Mouse (Mus musculus) forebrain, embryonic 11.5 days (tissue): Measurements from ENCODE around the gene Krtap28-13. TPM values are rescaled to one million over a fixed set of nuclear protein-coding genes. Genes with fewer than 3 reads are reported as not detected.
A peak's percentile ranks its signal among the peaks of the same experiment; 100 is the strongest.

Experiments used
- ATAC-seq: fragments of 200-750 bp; cut with Nextera tagmentation; replicated peaks from 2 replicates; pipeline ENCODE4 v1.8.0; 2017; ENCODE audit warnings: moderate TSS enrichment; ENCODE audit not compliant: low FRiP score
- DNase-seq: peaks from one replicate; pipeline ENCODE4 v3.0.0-alpha.2; 2017; ENCODE audit warnings: low spot score
- H3K27ac ChIP-seq: fragments of 300-500 bp; sonication (generic); 2 replicates; pipeline ENCODE4 v1.5.1; 2014; ENCODE audit warnings: low read depth, low read length
- H3K27me3 ChIP-seq: fragments of 300-500 bp; sonication (generic); 2 replicates; pipeline ENCODE4 v1.6.1; 2014; ENCODE audit warnings: mild to moderate bottlenecking, low read length, mixed read lengths; ENCODE audit not compliant: control insufficient read depth, insufficient read depth
- H3K36me3 ChIP-seq: fragments of 300-500 bp; sonication (generic); 2 replicates; pipeline ENCODE4 v1.6.1; 2014; ENCODE audit warnings: mild to moderate bottlenecking, low read length, moderate library complexity, mixed read lengths; ENCODE audit not compliant: control insufficient read depth, insufficient read depth
- H3K4me1 ChIP-seq: fragments of 300-500 bp; sonication (generic); replicated peaks from 2 replicates; pipeline ENCODE4 v1.6.1; 2014; ENCODE audit warnings: low read length, mixed read lengths; ENCODE audit not compliant: control insufficient read depth, insufficient read depth
- H3K4me2 ChIP-seq: fragments of 300-500 bp; sonication (generic); 2 replicates; pipeline ENCODE4 v1.6.1; 2014; ENCODE audit warnings: low read depth, mild to moderate bottlenecking, low read length, moderate library complexity, mixed read lengths; ENCODE audit not compliant: severe bottlenecking
- H3K4me3 ChIP-seq: fragments of 300-500 bp; sonication (generic); 2 replicates; pipeline ENCODE4 v1.5.1; 2014; ENCODE audit warnings: low read depth, low read length
- H3K9ac ChIP-seq: fragments of 300-500 bp; sonication (generic); 2 replicates; pipeline ENCODE4 v1.6.1; 2014; ENCODE audit warnings: low read length
- H3K9me3 ChIP-seq: fragments of 300-500 bp; sonication (generic); 2 replicates; pipeline ENCODE4 v1.6.1; 2016; ENCODE audit warnings: low read length, mixed read lengths; ENCODE audit not compliant: control insufficient read depth
- WGBS: fragments of 180-500 bp; shearing (Covaris S2); extraction: QIAGEN DNeasy Blood & Tissue Kit; methylation state at CpG from one replicate; pipeline ENCODE4 v1.1.7; 2014; 5-methylcytosine and 5-hydroxymethylcytosine counted together
- polyA plus RNA-seq: library from polyadenylated mRNA; unstranded; fragments of >200 nt; fragmentation: Nextera tagmentation; extraction: Ambion mirVana; gene quantifications from 2 replicates; pipeline ENCODE4 v1.2.1, GENCODE M21; 2014

Krtap28-13 gene
- polyA plus RNA-seq, 1 experiment from 2014 or later, result not detected

DNA sequence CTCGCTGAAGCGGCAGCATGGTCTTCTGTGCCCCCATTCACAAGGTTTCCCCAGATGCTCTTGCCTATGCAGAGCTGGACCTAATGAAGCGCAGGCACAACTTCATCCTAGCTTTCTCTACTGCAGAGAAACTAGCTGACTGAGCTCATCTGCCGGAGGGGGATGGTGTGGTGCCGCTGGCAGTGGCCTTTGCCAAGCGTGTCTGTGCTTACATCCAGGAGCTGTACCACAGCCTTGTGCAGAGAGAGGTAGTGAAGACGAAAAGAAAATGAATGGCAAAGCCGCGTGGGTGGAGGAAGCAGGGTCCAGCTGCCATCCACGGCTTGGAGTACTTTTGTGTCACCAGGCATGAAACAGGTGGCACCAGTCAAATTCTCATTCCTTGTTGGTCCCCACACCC, 6.5 kb downstream of the Krtap28-13 start:
- no peaks in the 10 kb centered on the region for H3K27me3 ChIP-seq
- H3K27ac ChIP-seq, result no peak overlapping the region
- no peak for DNase-seq
- WGBS, result 89% methylated on average over 10 of the region's 10 CpGs
- no peaks in the 10 kb centered on the region for H3K36me3 ChIP-seq
- H3K4me3 ChIP-seq, result no peak overlapping the region
- no peaks in the 10 kb centered on the region for H3K9me3 ChIP-seq
- H3K4me1 ChIP-seq, result no peaks in the 10 kb centered on the region
- no peak for ATAC-seq
- H3K4me2 ChIP-seq, result no peak overlapping the region
- no peak overlapping the region for H3K9ac ChIP-seq

DNA sequence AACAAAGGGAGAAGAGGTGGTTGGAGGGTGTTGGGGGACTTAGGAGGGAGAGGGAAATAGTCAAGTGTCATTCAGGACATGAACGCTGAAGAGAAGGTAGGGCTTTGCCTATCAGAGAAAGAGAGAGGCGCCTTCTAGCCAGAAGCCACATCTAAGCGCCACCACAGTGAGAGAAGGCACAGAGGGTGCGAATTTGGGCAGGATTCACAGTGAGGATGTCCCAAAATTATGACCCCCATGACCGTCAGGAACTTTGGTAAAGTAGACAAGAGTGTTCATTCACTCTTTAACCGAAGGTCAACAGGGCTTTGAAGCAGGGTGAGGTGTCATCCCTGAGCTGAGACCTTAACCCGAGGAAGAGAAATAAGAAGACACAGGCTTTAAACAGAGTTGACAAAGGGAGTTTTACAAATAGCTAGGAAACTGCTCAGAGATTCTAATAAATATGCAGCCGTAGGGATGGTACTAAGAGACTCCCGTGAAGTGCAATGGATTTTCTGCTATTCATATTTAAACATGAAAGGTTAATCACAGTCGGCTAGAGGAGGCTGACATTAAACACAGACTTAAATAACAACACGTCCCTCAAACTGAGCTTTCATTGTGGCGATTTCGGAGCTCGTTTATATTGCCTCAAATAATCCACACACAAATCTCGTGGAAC, 14.9 kb downstream of the Krtap28-13 start:
- Histone ChIP-seq H3K27ac (no peak overlapping the region), H3K36me3 (no peaks in the 10 kb centered on the region), H3K4me3 (no peak overlapping the region), H3K9me3 (no peaks in the 10 kb centered on the region), H3K9ac (no peak overlapping the region), H3K4me1 (no peaks in the 10 kb centered on the region; the same call in 1 of the 2 replicates), H3K4me2 (peak overlapping the region; percentile 32; the same call in 1 of the 2 replicates), H3K27me3 (no peaks in the 10 kb centered on the region)
- ATAC-seq (peak; percentile 36; the same call in 1 of the 2 replicates), DNase-seq (no peak)
- WGBS, result 40% methylated on average over 15 of the region's 15 CpGs

DNA sequence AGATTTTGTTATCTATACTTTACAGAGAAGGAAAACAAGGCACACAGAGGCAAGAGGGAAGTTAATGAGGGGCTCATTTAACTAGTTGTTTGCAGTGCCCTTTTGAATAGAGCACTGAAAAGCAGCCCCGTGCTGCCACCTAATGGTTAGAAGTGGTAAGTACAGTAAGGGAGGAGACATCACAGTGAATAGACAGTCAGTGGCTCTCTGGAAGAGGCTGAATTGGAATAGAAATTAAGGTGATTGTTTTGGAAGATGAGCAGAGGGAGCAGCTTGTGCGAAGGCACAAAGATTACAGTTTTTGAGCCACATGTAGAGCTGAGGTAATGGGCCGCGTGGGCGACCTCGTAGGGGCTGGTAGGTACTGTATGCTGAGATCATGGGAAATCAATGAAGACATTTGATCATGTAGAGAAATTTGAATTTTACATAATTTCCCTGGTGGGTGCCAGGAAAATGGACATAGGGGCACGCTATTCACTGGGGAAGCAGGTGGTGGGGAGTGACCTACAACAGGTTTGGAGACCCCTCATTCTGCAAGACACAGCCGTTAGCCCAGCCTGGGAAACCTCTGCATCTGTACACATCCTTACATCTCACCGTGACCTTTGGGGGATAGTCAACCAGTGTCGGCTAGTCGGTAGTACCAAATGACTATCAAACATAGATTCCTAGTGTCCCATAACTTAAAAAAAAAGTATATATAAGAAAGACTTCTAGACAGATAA, 15.6 kb downstream of the Krtap28-13 start:
- no peaks in the 10 kb centered on the region for H3K36me3 ChIP-seq
- 46% methylated on average over 11 of the region's 11 CpGs for WGBS
- no peaks in the 10 kb centered on the region for H3K9me3 ChIP-seq
- no peaks in the 10 kb centered on the region; the same call in 1 of the 2 replicates for H3K4me1 ChIP-seq
- H3K27ac ChIP-seq, result no peak overlapping the region
- no peak overlapping the region for H3K9ac ChIP-seq
- H3K4me2 ChIP-seq, result peak overlapping the region; percentile 32; the same call in 1 of the 2 replicates
- ATAC-seq, result peak; percentile 86
- no peak overlapping the region for H3K4me3 ChIP-seq
- no peaks in the 10 kb centered on the region for H3K27me3 ChIP-seq
- peak; percentile 65 for DNase-seq

DNA sequence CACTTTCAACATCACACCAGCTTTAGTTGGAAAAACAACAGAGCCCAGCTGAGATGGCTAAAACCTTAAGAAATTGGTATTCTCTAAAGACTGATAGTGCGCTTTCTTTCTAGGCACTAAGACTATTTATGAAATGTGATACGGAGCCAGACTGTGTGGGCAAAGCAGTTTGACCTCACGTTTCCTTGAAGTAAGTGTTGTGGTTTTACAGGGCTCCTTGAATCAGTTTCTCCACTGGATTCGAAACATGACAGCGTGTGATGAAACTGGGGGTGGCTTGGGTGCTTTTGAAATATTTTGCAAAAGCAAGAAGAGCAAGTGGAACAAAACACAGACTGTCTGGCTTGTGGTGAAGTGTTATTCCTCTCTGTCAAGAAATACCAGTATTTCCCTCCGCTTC, 16.3 kb downstream of the Krtap28-13 start:
- Histone ChIP-seq H3K4me2 (no peak overlapping the region), H3K36me3 (no peaks in the 10 kb centered on the region), H3K9ac (no peak overlapping the region), H3K27me3 (no peaks in the 10 kb centered on the region), H3K27ac (no peak overlapping the region), H3K9me3 (no peaks in the 10 kb centered on the region), H3K4me3 (no peak overlapping the region), H3K4me1 (no peaks in the 10 kb centered on the region; the same call in 1 of the 2 replicates)
- 89% methylated on average over 6 of the region's 6 CpGs for WGBS
- no peak for DNase-seq
- ATAC-seq, result no peak

DNA sequence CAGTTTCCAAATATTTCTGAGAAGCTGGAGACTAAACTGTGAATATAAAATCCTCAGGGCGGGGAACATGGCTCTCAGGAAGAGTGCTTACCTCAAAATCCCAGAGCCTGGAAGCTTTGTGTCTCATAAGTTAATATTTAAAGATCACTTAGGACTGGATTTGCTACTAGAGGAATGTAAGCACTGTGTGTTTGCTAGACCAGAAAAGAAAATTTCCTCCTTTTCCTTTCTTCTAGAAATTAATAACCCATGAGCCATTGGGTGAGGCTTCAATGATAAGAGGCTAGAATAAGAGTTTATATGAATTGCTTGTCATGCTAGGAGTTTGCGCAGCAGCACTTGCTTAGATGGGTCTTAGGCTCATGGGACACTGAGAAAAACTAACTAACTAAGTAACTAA, 24.1 kb downstream of the Krtap28-13 start:
- WGBS, result 85% methylated on average over 2 of the region's 2 CpGs
- no peak for DNase-seq
- Histone ChIP-seq H3K27ac (no peak overlapping the region), H3K4me2 (no peak overlapping the region), H3K36me3 (no peaks in the 10 kb centered on the region), H3K9me3 (no peaks in the 10 kb centered on the region), H3K9ac (no peak overlapping the region), H3K4me1 (no peaks in the 10 kb centered on the region), H3K27me3 (no peaks in the 10 kb centered on the region), H3K4me3 (no peak overlapping the region)
- no peak for ATAC-seq

DNA sequence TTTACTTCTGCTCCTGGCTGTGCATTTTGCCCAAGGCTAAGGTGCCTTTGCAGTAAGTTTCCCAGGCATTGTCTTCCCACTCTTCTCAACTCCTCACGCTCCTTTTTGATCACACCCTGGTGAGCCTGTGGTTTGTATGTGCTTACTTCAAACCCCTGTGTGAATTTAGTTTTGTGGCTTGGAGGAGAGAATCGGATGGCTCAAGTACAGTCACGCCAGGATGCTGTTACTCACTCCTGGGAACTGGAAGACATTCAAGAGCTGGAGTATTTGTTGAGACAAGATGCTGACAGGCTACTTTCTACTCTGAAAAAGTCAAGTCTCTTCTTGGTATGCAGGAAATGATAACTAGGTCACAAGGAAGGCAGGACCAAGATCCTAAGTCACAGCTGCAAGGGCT, 30.5 kb downstream of the Krtap28-13 start:
- WGBS, result 72% methylated on average over 3 of the region's 3 CpGs
- Histone ChIP-seq H3K4me2 (no peak overlapping the region), H3K4me3 (no peak overlapping the region), H3K4me1 (no peaks in the 10 kb centered on the region), H3K27ac (no peak overlapping the region), H3K9me3 (no peaks in the 10 kb centered on the region), H3K9ac (no peak overlapping the region), H3K27me3 (no peaks in the 10 kb centered on the region), H3K36me3 (no peaks in the 10 kb centered on the region)
- ATAC-seq (no peak), DNase-seq (no peak)

- ATAC-seq, result no peak
- Histone ChIP-seq H3K36me3 (no peaks in the 10 kb centered on the region), H3K4me1 (no peaks in the 10 kb centered on the region), H3K9me3 (no peaks in the 10 kb centered on the region), H3K4me3 (no peak overlapping the region), H3K9ac (no peak overlapping the region), H3K27ac (no peak overlapping the region), H3K4me2 (no peak overlapping the region), H3K27me3 (no peaks in the 10 kb centered on the region)
- 79% methylated on average over 4 of the region's 4 CpGs for WGBS
- no peak for DNase-seq
Measured at GRCm38 (mm10) chr1:83096935-83097334, 36.2 kb downstream of the Krtap28-13 start.

GRCm38 (mm10) chr1:83099160-83099559, 38.4 kb downstream of the Krtap28-13 start:
- ATAC-seq (peak; percentile 55; the same call in 1 of the 2 replicates), DNase-seq (no peak)
- H3K4me1 ChIP-seq, result no peaks in the 10 kb centered on the region
- H3K4me3 ChIP-seq, result no peak overlapping the region
- 66% methylated on average over 2 of the region's 2 CpGs for WGBS
- no peaks in the 10 kb centered on the region for H3K27me3 ChIP-seq
- no peaks in the 10 kb centered on the region for H3K9me3 ChIP-seq
- no peak overlapping the region for H3K27ac ChIP-seq
- no peak overlapping the region for H3K9ac ChIP-seq
- no peak overlapping the region for H3K4me2 ChIP-seq
- no peaks in the 10 kb centered on the region for H3K36me3 ChIP-seq
